Mouse (Mus musculus) lung, postnatal 25 days (tissue): ENCODE measurements around the gene Kiss1r.

Source experiments
- DNase-seq: peaks from one replicate; pipeline ENCODE4 v3.0.0; 2022; ENCODE audit warnings: low spot score

The Kiss1r gene

GRCm38 (mm10) chr10:79970415-79971182 is 53.8 kb downstream of the Kiss1r start, which contains the start of gene Grin3b:
TSS of gene Grin3b (plus strand) at chr10:79970715.
- no peak for DNase-seq

- DNase-seq, result no peak
These were observed 54.4 kb downstream of the Kiss1r start for GRCm38 (mm10) chr10:79971183-79971497.
